8 mouse cellular contexts compared by ENCODE assay signal in genomic region chr14:120300191-120300590, GRCm38 (mm10). TPM values are rescaled to one million over a fixed set of nuclear protein-coding genes. Genes with fewer than 3 reads are reported as not detected.
DNase-seq lines count a peak whose midpoint lies in the region; ATAC-seq and TF ChIP-seq lines count a peak whose summit lies in the region.
"Had no signal": no experiment of that assay in that cellular context is flagged by ENCODE, and none has a peak within 500 bp of the region (broad histone marks: within the 10 kb centered on the region; RNA-seq: fewer than 3 reads in every experiment).

No protein-coding gene starts in this region.

- 0 out of 2 replicates have a peak overlapping the region, but pooled peaks have one; percentile 17 for H3K9ac ChIP-seq in lung, embryonic 16.5 days (ENCODE audit: low read length)
- H3K9ac ChIP-seq in intestine, postnatal 0 days (ENCODE audit: low read depth, low read length): no peak overlapping the region

- no peaks in the 10 kb centered on the region for H3K27me3 ChIP-seq in kidney, adult 2 months (replicated peaks; ENCODE audit: control insufficient read depth, insufficient read depth, low read length)
- no peaks in the 10 kb centered on the region for H3K27me3 ChIP-seq in lung, embryonic 16.5 days (ENCODE audit: control insufficient read depth, insufficient read depth, low read depth, low read length)
- H3K27me3 ChIP-seq in intestine, postnatal 0 days (replicated peaks; ENCODE audit: control insufficient read depth, insufficient read depth, low read length): no peaks in the 10 kb centered on the region

- H3K9me3 ChIP-seq in lung, embryonic 16.5 days (ENCODE audit: control insufficient read depth, low read length): no peaks in the 10 kb centered on the region
- H3K9me3 ChIP-seq in intestine, postnatal 0 days (ENCODE audit: control insufficient read depth): no peaks in the 10 kb centered on the region

- no peaks in the 10 kb centered on the region for H3K36me3 ChIP-seq in kidney, adult 2 months (ENCODE audit: control insufficient read depth, insufficient read depth, low read length)
- H3K36me3 ChIP-seq in lung, embryonic 16.5 days (ENCODE audit: control insufficient read depth, insufficient read depth, low read length): 0 out of 2 replicates have a peak, but pooled peaks cover 3% of the 10 kb centered on the region
- peaks cover 5% of the 10 kb centered on the region; the same call in 1 of the 2 replicates for H3K36me3 ChIP-seq in intestine, postnatal 0 days (ENCODE audit: control insufficient read depth, insufficient read depth)

- H3K27ac ChIP-seq in kidney, adult 2 months (ENCODE audit: insufficient read depth, low read depth, low read length): peak overlapping the region; percentile 90
- H3K27ac ChIP-seq in lung, embryonic 16.5 days (ENCODE audit: low read length): peak overlapping the region; percentile 90
- H3K27ac ChIP-seq in intestine, postnatal 0 days (ENCODE audit: low read depth, low read length): no peak overlapping the region

- TF ChIP-seq CTCF in kidney, adult 2 months (conservative IDR thresholded peaks at IDR 0.05; ENCODE audit: insufficient read depth, insufficient read length, low read depth, low read length): no peak
- TF ChIP-seq CTCF in lung, adult 2 months (IDR thresholded peaks at IDR 0.05; ENCODE audit: insufficient read depth, low read length): no peak
- no peak for TF ChIP-seq CTCF in intestine, postnatal 0 days (IDR thresholded peaks at IDR 0.05; ENCODE audit: low read depth)

- no peak for DNase-seq in kidney, adult 2 months
- DNase-seq in kidney, adult 9 months: no peak
- no peak for DNase-seq in lung, adult 2 months
- DNase-seq in urinary bladder, postnatal 14 days (ENCODE audit: low spot score): no peak
- no peak for DNase-seq in layer of hippocampus, adult 9-10 months (ENCODE audit: low spot score)
- DNase-seq: cerebellum, adult 11 months had no signal

- 41% methylated on average over 4 of the region's 4 CpGs for WGBS in kidney, adult 2 months
- WGBS in lung, embryonic 16.5 days: 39% methylated on average over 4 of the region's 4 CpGs
- 29% methylated on average over 4 of the region's 4 CpGs for WGBS in lung, adult 2 months
- WGBS in intestine, postnatal 0 days: 38% methylated on average over 4 of the region's 4 CpGs

- H3K4me2 ChIP-seq in lung, embryonic 16.5 days (ENCODE audit: low read depth, low read length): peak overlapping the region; percentile 31
- H3K4me2 ChIP-seq in intestine, postnatal 0 days (replicated peaks; ENCODE audit: low read depth): 0 out of 2 replicates have a peak overlapping the region, but pooled peaks have one; percentile 3

- no peak for TF ChIP-seq POLR2A in kidney, adult 2 months (IDR thresholded peaks at IDR 0.05; ENCODE audit: low read depth, low read length)
- TF ChIP-seq POLR2A in lung, adult 2 months (IDR thresholded peaks at IDR 0.05; ENCODE audit: borderline replicate concordance, extremely low read depth, low read depth, low read length): no peak

- peaks cover 41% of the 10 kb centered on the region for H3K4me1 ChIP-seq in kidney, adult 2 months (ENCODE audit: control insufficient read depth, insufficient read depth, low read length)
- H3K4me1 ChIP-seq in lung, embryonic 16.5 days (replicated peaks; ENCODE audit: control insufficient read depth, insufficient read depth, low read length): peaks cover 61% of the 10 kb centered on the region
- H3K4me1 ChIP-seq in lung, adult 2 months (ENCODE audit: control insufficient read depth, insufficient read depth, low read length): peaks cover 61% of the 10 kb centered on the region
- peaks cover 40% of the 10 kb centered on the region for H3K4me1 ChIP-seq in intestine, postnatal 0 days (replicated peaks; ENCODE audit: control insufficient read depth, insufficient read depth, low read length)

- no peak overlapping the region for H3K4me3 ChIP-seq in kidney, adult 2 months (ENCODE audit: insufficient read depth, low read depth, low read length)
- no peak overlapping the region for H3K4me3 ChIP-seq in lung, embryonic 16.5 days (ENCODE audit: low read length)
- H3K4me3 ChIP-seq in lung, adult 2 months (replicated peaks; ENCODE audit: extremely low read depth, low read depth, low read length): no peak overlapping the region
- no peak overlapping the region for H3K4me3 ChIP-seq in intestine, postnatal 0 days (ENCODE audit: low read depth, low read length)

- ATAC-seq in lung, embryonic 16.5 days (ENCODE audit: low read depth): no peak
- ATAC-seq in intestine, postnatal 0 days: no peak

RNA-seq across cellular contexts. Expression of gene Mbnl2, which starts 24.7 kb away (rescaled TPM):
- polyA plus RNA-seq in kidney, adult 2 months (2012; rRNA removed): 50.0 and 53.9 TPM in 2 replicates
- 162 and 164 TPM in 2 replicates for polyA plus RNA-seq in lung, embryonic 16.5 days (2015; fragmentation: Nextera tagmentation; extraction: Ambion mirVana)
- polyA plus RNA-seq in lung, adult 2 months (2012; rRNA removed): 121 and 130 TPM in 2 replicates
- polyA plus RNA-seq in intestine, postnatal 0 days (2015; fragmentation: Nextera tagmentation; extraction: Ambion mirVana): 94.4 and 99.0 TPM in 2 replicates
